Mouse (Mus musculus) cortical plate, adult 2 months (tissue): ENCODE measurements around the gene Lingo1. TPM values are rescaled to one million over a fixed set of nuclear protein-coding genes. Genes with fewer than 3 reads are reported as not detected.

ENCODE experiments used
- H3K27ac ChIP-seq: fragments of 200-500 bp; 2 replicates; pipeline ENCODE4 v1.5.1; 2012; ENCODE audit warnings: low read length, control low read depth, inconsistent platforms; ENCODE audit not compliant: insufficient read depth
- H3K4me1 ChIP-seq: fragments of 200-500 bp; 2 replicates; pipeline ENCODE4 v1.6.1; 2011; ENCODE audit warnings: low read length; ENCODE audit not compliant: control insufficient read depth, insufficient read depth
- H3K4me3 ChIP-seq: fragments of 200-500 bp; 2 replicates; pipeline ENCODE4 v1.5.1; 2011; ENCODE audit warnings: mild to moderate bottlenecking, low read length, control low read depth; ENCODE audit not compliant: insufficient read depth
- CTCF ChIP-seq: fragments of 200-500 bp; IDR thresholded peaks from 2 replicates; pipeline ENCODE4 v1.5.1; 2011; ENCODE audit warnings: mild to moderate bottlenecking, control low read depth, low read length; ENCODE audit not compliant: insufficient read depth; ENCODE audit errors: extremely low read depth
- POLR2A ChIP-seq: fragments of 200-500 bp; IDR thresholded peaks from 2 replicates; pipeline ENCODE4 v1.6.1; 2011; ENCODE audit warnings: mild to moderate bottlenecking, low read length, control low read depth; ENCODE audit not compliant: insufficient read depth; ENCODE audit errors: extremely low read depth
- polyA plus RNA-seq: library from polyadenylated mRNA; depleted of rRNA; stranded (reverse); fragments of >200 nt; gene quantifications from 2 replicates; pipeline ENCODE4 v1.2.3, GENCODE M21; 2012

Lingo1 gene
- polyA plus RNA-seq, 1 experiment: 476 TPM

- Histone ChIP-seq H3K27ac (no peak overlapping the region), H3K4me3 (no peak overlapping the region)
- no peak for TF ChIP-seq POLR2A
- TF ChIP-seq CTCF: no peak
These were observed 187.4 kb downstream of the Lingo1 start for GRCm38 (mm10) chr9:56608691-56609351.

GRCm38 (mm10) chr9:56606082-56606740 lies 190.1 kb downstream of the Lingo1 start:
- TF ChIP-seq CTCF (no peak), POLR2A (no peak)
- Histone ChIP-seq H3K4me3 (no peak overlapping the region), H3K27ac (no peak overlapping the region), H3K4me1 (peaks cover 3% of the 10 kb centered on the region)

More at GRCm38 (mm10) chr9:56608691-56609351, 187.4 kb downstream of the Lingo1 start:
- peaks cover 3% of the 10 kb centered on the region for H3K4me1 ChIP-seq

- no peak overlapping the region for H3K4me3 ChIP-seq
- peaks cover 3% of the 10 kb centered on the region for H3K4me1 ChIP-seq
- no peak overlapping the region for H3K27ac ChIP-seq
- TF ChIP-seq POLR2A: no peak
- no peak for TF ChIP-seq CTCF
These were observed 190.8 kb downstream of the Lingo1 start for GRCm38 (mm10) chr9:56605443-56605806.

GRCm38 (mm10) chr9:56604797-56605442 lies 191.3 kb downstream of the Lingo1 start:
- no peak overlapping the region for H3K4me3 ChIP-seq
- no peak for TF ChIP-seq CTCF
- no peak for TF ChIP-seq POLR2A
- H3K27ac ChIP-seq: no peak overlapping the region
- H3K4me1 ChIP-seq: peaks cover 3% of the 10 kb centered on the region

- Histone ChIP-seq H3K4me1 (peaks cover 3% of the 10 kb centered on the region), H3K4me3 (no peak overlapping the region), H3K27ac (no peak overlapping the region)
- TF ChIP-seq POLR2A (no peak), CTCF (no peak)
These were observed 195.6 kb downstream of the Lingo1 start for GRCm38 (mm10) chr9:56600655-56601054.

GRCm38 (mm10) chr9:56592639-56593038 lies 203.6 kb downstream of the Lingo1 start:
- H3K4me3 ChIP-seq: no peak overlapping the region
- H3K4me1 ChIP-seq: no peaks in the 10 kb centered on the region
- TF ChIP-seq POLR2A (no peak), CTCF (no peak)
- H3K27ac ChIP-seq: no peak overlapping the region

GRCm38 (mm10) chr9:56591248-56591888 lies 204.9 kb downstream of the Lingo1 start:
- no peak overlapping the region for H3K4me3 ChIP-seq
- no peaks in the 10 kb centered on the region for H3K4me1 ChIP-seq
- no peak for TF ChIP-seq POLR2A
- TF ChIP-seq CTCF: no peak
- no peak overlapping the region for H3K27ac ChIP-seq

- no peak for TF ChIP-seq POLR2A
- no peak for TF ChIP-seq CTCF
- Histone ChIP-seq H3K4me1 (no peaks in the 10 kb centered on the region), H3K27ac (no peak overlapping the region), H3K4me3 (no peak overlapping the region)
These were observed 206.5 kb downstream of the Lingo1 start for GRCm38 (mm10) chr9:56589762-56590161.

- Histone ChIP-seq H3K4me1 (no peaks in the 10 kb centered on the region), H3K27ac (no peak overlapping the region), H3K4me3 (no peak overlapping the region)
- TF ChIP-seq CTCF (no peak), POLR2A (no peak)
These were observed 212.2 kb downstream of the Lingo1 start for GRCm38 (mm10) chr9:56584043-56584424.
